Mouse (Mus musculus) adrenal gland, postnatal 4 days (tissue): ENCODE measurements at regions not wholly inside any gene's neighbourhood (a gene's known extent, or its start where the extent isn't known, plus 50 kb on each side); places are given as distances from the start of the nearest gene placed in this dataset.
"Not testable (repeated sequence)": the region's sequence is repeated elsewhere in the genome, so short reads cannot be mapped to it uniquely, and the experiment has no call there.

Experiments used
- DNase-seq, 2 experiments: peaks; one replicate each; pipeline ENCODE4 v3.0.0; 2021 to 2022; ENCODE audit warnings: low spot score in 2 of 2, mixed read lengths in 2 of 2

DNA sequence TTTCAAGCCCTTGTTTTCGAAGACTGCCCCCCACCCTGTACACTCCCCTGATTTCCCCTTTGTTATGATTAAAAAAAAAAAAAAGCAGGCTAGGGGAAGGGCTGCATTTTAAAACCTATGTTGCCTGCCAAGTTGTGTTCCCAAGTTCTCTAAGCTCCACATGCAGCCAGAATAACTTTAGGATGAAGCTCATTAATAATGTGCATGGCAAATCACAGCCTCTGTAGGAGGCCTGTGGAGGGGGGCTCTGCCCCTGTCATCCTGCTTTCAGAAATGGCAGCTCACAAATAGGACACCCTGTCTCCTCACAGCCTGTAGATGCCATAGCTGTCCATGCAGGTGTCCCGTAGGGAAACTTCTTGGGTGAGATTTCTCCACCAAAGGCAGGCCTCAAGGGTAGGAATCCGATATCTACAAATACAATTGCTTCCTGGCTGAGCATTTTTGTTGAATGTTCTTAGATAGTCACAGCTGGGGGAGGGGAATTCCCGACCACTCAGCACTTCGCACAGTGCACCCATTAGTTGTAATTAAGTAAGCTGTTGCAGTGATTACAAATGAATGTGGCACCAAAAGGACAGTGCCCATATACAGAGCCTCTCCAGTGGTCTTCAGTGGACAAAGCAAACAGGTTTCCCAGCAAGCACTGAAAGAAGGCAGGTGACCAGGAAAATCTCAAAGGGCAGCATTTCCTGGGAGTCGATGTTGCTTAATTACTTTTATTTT lies 389.1 kb upstream of the Klhl29 start:
- DNase-seq = no peak

DNA sequence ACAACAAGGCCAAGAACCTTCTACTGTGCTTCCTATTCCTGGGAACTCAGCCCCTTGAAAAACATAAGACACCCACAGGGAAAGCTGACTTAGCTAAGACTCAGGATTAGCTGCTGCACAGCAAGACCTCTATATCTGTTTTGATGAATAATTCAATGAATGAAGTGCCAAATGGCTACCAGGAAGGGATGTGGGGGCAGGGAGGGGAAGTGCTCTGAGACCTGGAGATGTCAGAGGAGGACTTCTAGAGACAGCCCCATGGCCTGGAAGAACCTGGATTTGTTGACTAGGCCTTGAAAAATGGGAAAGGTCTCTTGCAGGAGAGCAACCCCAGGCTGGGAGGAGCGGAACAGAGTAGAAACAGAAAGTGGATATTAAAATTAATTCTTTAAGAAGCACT lies 388.5 kb upstream of the Klhl29 start:
- DNase-seq = no peak

DNA sequence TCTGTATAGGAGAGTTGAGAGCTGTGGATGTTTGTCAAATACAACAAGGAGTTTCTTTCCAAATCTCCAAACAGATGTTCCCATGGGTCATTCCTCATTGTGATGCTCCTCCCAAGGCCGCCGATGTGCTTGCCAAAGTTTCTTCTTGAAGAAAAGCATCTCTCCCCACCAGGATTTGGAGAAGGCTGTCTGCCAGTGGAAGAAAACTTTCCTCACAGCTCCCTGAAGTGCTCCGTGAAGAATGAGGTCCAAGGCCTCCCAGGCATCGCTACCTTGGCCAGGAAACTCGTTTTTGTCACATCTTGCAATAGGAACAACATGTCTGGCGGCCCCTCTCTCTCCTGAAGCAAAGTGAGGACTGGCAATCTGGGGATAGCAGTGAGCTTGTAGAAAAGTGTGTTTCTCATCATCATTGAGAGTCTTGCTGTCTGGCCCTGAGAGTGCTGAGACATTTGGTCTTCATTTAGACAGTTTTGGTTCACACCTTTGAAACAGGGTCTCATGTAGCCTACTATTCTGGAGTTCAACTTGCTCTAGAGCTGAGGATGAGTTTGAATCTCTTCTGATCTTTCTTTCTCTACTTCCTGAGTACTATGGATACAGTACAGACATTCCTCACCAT lies 386.9 kb upstream of the Klhl29 start:
- no peak for DNase-seq

DNA sequence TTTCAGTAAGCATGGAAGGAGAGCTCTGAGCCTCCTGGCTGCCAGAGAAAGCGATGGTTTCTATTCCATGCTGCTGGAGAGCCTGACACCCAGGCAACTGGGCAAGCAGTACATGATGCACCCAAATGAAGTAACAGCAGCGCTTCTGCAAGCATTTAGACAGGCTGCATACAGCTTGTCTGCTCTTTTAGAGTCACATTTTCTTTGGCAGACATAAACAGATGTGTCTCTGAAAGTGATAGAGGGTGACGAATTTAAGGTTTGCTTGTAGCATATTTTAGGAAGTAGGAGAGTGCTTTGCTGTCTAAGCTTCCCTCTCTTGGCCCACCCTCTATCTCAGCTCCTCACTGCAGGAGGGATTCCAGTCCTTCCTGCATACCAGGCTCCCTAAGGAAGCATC lies 384.0 kb upstream of the Klhl29 start:
- no peak for DNase-seq

DNA sequence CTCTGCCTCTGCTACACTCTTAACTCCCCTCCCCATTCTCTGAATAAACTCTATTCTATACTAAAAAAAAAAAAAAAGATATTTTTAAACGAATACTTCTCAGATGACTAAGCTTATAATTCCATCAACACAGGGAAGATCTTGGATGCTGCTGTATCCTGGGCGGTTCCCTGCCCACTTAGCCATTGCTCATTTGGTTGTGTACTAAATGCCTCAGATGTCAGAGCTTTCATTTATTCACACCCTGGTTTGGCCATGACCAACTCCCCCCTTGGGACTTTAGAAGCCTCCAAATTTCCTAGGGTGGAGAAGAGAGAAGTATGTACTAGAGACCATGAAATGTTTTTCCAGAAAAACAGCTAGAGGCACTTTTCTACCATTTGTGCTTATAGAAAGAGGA lies 382.3 kb upstream of the Klhl29 start:
- DNase-seq = no peak

DNA sequence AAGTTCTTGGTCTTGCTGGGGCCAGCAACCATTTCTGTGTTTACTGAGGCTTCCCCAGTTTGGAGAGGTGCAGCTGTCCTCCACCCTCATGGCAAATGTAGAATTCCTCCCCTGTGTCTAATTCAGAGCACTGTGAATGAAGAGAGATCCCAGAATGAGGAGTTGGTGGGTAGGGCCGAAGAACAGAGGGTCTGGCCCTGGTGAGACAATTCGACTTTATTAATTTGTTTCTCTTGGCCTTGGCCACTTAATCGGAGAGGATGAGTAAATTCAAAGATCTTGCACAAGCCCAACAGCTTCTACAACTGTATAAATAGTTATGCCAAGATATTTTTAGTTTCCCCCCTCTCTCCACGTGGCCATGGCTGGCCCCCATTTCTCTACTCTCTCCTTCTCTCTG lies 381.9 kb upstream of the Klhl29 start:
- DNase-seq = no peak

DNA sequence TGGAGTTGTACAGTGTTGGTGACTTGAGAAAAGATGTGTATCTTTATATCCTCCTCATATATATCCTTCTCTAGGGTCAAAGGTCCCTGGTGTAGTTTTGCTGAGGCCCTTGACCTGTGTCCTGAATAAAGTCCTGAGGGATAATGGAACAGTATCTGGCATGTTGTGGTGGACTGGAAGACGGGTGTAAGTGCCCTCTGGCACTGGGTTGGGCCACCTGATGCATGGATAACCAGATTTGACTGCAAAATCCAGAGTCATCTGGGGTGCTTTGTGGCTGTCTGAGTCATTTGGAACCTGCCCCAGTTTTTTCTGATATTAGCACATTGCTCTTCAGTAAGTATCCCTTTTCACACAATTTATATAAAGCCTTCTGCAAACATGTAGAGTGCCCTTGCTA lies 378.3 kb upstream of the Klhl29 start:
- no peak for DNase-seq

DNA sequence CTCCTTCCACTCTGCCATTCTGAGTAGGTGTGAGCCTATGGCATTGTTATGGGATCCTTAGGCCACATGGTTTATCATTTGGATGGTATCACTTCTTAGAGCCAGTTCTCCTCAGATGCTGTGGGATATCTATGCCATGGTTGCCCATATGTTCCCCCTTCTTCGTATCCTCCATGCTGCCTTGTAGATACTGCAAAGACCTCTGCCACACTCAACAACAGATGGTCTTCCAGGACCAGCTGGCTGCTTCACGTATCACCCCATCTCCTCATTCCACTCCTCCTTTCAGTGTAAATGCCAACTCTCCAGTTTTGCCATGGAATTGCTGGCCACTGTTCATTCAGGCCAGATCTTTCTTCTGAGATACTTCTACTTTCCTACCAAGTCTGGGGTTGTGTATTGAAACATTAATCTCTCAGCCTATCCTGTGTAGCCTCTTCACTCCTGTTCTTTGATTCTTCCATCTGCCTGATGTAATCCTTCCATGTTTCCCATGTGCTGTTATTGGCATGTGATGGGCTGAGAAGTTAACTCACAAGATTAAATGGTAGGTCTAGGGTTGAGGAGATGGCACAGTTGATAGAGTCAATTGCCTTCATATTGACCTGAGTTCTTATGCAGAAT lies 368.7 kb upstream of the Klhl29 start:
- no peak for DNase-seq

DNA sequence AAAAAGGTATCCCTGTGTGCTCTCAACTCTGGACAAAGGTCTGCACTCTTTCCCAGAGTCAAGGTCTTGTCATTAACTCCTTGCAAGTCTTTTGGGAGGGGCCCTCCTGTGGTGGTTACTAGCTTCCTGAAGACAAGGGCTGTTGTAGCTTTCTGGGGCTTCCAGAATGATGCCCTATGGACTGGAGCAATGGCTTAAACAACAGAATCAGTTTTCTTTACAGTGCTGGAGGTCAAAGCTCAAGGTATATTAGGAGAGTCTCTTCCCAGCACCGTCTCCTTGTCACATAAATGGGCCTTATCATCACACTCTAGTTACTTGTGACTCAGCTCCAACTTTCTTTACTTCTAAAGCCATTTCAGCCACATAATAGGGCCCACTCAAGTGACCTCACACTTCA lies 360.6 kb upstream of the Klhl29 start:
- no peak for DNase-seq

DNA sequence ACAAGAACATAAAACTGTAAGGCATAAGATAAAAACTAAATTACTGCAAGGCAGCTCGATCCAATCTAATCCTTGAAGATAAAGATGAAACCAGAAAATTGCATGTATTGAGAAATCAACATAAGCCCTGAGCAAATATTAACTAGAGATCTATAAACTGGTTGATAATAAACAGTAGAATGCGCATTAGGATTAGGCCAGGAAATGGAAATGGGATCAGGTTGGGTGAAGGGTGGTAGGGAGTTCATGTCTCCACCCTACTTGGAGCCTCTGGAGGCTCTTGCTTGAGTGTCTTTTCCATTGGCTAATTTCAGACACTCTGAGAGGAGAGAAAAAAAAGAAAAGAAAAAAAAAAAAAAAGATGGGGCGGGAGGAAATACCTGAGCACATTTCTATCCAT lies 359.4 kb upstream of the Klhl29 start:
- DNase-seq = no peak

DNA sequence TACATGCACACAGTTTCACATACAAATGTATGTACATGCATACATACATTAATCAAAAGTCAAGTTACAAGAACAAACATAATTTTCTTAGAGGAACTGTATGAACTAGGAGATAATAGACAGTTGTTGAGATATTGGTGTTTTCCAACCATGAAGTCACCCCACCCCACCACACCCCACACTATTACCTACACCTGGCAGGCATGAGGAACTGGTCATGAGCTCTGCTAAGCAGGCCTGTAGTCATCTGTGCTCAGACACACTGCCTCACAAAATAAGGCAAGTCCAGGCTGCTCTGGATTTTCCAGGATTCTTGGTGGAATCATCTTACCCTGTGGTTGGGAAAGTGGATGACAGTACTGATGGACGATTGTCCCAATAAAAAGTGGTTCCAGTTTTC lies 347.6 kb upstream of the Klhl29 start:
- DNase-seq = no peak

DNA sequence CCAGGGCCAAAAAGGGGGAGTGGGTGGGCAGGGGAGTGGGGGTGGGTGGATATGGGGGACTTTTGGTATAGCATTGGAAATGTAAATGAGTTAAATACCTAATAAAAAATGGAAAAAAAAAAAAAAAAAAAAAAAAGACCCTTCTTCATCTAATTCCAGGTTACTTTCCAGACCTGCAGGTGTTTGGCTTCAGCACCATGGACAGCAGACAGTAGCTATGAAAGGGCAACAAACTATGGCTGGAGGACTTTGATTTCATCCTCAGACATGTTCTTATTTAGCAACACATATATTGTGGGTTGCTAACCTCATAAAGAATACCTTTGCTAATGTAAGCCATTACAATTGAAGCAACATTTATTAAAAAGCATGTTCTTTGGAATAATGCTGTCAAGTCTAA lies 342.0 kb upstream of the Klhl29 start:
- not testable (repeated sequence) for DNase-seq

DNA sequence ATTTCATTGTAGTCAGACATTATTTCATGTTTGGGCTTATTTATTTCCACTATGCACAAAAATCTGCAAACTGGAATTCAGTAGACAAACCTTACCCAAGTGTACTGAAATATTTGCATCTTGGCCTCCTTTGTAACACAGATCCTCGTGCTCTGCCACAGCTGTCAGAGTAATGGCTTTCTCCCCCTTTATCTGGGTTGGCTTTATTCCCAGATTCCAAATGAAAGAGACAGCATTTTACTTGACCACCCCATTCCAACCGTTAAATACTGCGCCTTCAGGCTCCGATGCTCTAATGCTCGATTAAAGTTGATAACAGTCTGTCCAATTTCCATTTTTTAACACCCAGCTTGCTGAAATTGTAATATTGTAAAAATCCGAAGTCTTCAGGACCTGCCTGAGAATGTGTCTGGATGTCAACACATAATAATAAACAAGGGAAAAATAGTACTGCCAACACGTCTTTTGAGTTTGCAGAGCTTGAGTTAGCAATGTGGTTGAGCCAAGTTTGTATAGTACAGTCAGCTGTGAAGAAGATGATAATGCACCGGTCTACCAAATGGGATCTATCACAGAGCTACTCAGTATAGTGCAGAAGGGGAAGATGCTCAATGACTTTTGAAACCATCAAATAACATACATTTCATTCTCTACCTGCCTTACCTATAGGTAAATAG lies 323.4 kb upstream of the Klhl29 start:
- no peak for DNase-seq

DNA sequence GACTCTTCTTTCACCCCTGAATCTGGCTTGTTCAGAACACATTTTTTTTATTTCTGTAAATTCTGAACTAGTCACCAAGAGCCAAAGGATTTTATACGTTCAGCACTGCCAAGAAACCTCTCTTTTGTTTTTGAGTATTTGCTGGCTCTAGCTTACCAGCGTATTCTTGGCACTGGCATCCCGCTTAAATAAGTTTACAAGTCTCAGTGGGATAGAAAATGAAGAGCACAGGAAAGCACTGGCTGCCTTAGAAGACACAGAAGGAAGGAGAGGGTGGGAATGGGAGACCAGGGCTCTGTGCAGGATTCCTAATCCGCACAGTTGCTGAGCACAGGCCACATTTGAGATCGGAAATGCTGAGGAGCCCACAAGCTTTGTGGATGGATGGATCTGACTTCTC lies 306.7 kb upstream of the Klhl29 start:
- DNase-seq = no peak

DNA sequence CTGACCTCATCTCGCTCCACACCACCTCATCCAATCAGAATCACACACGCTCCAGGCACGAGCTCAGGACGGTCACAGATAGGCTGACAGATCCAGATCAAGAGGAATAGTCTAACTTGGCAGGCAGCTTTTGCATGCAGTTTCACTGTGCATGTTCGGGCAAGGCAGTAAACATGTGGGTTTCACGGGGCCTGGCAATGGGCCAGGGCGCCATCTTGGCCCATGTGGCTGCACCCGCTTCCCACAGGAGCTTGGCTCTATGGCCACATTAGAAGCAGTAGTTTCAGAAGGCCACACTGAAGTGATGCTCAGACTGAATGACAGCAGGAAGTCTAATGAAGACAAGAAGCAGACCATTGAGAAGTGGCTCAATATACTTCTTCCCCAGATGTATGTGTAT lies 302.6 kb upstream of the Klhl29 start:
- DNase-seq = not testable (repeated sequence)

DNA sequence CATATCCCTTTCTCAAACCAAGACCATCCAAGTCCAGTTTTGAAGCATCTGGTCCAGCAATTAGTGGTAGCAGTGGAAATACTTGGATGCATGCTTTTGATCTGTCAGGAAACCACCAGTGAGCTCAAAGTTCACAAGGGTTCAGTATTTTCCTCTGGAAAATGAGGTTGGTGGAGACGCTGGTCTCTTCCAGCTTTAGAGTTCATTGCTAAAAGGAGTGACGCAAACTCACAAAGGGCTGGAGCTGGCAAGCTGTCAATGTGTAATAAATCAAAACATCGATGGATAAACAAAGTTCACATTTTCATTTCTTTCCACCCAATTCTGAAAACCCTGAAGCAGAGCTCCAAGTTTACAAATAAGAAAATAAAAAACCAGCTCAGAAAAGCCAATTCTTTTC lies 293.0 kb upstream of the Klhl29 start:
- no peak for DNase-seq

DNA sequence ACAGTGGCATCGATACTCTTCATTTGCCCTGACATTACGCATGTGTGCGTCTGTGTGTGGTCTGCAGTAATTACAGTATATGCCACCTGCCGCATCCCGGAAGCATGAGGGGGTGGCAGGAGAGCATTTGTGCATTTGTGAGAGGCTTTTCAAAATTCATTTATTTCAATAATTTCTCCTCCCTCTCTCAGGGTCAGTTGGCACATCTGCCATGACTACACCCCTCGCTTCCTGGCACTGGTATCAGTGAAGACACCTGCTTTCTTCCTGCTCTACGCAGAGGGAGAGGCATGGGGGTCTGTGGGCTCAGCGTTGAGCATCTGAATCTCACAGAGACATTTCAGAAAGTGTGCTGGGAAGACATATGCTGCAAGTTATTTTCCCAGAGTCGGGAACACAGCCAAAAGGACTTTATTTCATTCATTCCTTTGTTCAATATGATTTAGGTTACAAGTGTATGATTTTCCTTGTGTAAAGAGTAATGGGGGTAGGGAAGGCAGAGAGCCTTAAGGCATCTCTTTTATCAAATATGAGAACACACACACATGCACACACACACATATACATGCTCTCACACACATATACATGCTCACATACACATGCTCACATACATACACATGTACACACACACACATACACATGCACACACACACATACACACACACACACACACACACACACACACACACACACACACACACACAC lies 262.2 kb upstream of the Klhl29 start:
- DNase-seq = no peak

DNA sequence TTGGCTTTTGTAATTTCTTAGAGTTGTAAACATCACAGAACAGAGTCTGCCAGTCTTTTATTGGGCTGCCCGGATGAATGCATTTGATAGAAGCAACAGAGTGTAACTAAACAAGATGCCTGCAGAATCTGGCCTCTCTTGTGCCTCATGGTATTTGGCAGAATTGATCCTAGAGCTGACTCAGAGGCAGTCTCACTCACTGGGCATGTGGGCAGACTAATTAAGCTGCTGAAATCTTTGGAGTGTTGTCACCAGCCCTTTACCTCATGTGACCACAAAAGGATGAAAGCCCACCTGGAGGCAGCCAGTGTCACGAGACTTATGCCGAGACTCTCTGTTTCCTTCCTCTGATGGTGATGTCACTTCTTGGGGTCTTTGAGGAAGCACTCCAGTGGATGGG lies 258.5 kb upstream of the Klhl29 start:
- DNase-seq = no peak

DNA sequence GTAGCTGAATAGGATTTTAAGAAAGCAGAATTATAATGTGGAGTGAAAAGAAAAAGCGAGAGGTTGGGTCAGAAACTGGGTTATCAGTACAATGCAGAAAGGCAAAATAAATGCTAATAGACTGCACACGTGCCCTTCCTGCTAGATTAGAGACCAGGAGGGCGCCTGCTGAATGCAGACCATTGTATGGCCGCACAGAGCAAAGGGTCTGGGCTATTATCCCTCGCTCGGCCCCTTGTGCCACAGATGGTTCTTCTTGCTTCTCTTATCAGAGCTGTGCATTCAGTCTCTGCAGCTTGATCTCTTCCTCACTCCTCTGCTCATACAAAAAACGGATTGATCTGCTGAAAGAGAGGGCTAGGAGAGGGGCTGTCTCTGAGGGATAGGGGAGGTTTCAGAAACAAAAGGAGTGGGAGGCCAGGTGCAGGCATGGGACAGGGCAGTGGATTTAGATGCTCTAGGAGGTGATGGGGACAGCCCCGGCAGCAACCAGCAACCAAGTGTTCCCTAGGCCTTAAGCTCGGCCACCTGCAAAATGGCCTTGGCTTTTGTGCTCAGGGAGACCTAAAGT lies 225.7 kb upstream of the Klhl29 start:
- no peak for DNase-seq

DNA sequence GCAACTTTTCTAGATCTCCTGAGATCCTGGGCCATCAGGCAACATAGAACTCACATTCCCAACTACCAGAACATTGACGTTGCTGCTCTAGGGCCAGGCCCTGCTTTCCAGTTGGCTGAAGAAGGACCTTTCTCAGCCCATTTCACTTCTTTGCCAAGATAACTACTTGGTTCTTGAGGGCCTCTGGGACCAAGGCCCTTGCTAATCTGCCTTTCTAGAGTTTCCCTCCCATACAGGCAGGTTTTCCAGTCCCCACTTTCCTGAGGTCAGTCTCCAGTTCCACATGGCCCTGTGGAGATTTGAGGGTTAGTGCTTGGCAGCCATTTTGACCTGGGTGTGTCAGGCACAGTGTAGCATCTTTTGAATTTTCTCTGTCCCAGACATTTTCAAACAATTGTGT lies 223.9 kb upstream of the Klhl29 start:
- DNase-seq = no peak

DNA sequence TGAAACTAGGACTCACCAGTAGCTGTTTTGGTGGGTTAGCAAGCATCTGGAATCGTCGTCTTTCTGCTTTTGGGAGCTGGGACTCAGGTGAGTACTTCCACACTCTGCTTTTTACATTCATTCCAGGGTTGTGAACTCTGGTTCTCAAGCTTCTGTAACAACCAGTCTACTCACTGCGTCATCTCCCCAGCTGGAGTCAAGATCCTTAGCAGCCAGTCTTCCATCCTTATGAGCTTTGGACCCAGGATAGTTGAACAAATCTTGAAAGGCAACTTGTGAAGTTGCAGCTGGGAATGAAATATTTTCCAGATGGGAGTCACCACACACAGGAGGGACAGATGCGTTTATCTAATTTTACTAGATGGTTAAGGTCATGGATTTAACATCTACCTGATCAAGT lies 223.5 kb upstream of the Klhl29 start:
- no peak for DNase-seq
